Mouse (Mus musculus) cerebellum, postnatal 14 days (tissue): ENCODE data around the gene Adam33.
"Not testable (repeated sequence)": the region's sequence is repeated elsewhere in the genome, so short reads cannot be mapped to it uniquely, and the experiment has no call there.

Experiments used
- DNase-seq, 2 experiments: peaks; one replicate each; pipeline ENCODE4 v3.0.0; 2021; ENCODE audit warnings: mixed read lengths in 2 of 2

Adam33 gene

DNA sequence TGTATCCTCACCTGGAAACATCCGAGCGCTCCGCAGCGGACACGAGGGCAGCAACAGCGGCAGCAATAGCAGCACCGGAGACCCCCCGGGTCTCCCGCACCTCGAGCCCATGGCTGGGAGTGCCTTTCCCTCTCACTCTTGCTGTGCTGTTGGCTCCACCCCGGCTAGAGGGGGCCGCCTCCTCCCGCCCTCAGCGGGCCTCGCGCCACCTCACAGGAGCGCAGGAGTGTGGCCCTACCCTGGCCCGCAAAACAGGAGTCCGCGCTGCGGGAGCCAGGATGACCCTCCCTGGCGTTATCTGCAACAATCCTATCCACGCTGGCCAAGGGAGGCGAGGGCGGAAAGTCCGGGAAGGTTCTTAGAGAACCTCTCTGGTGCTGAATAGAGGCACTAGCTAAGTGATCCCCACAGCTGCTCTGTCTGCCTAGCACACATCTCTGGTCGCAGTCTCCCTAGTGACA lies at the start of gene Adam33:
Gene Adam33 (minus strand): TSS at position 411 of the 461 bp plus-strand sequence.
- DNase-seq, result no peak

DNA sequence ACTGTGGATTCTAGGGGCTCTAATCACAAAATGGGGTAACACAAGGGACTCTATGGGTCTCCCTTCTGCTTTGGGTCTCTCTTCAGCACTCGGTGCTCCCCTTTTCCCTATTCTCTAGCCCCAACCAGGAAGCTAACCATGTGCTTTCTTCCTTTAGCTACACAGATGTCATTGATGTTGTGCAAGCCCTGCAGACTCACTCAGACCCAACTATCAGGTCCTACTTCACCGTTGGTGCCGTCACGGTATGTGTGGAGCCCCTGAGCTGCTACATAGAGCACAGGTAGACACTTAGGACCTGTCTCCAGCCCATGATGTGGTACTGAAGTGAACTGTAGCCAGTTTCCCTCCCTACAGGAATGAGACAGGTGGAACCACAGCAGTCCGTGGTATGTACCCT lies 42.4 kb upstream of the Adam33 start:
- no peak for DNase-seq

GRCm38 (mm10) chr2:131105061-131105460 lies 41.4 kb upstream of the Adam33 start:
- DNase-seq, result not testable (repeated sequence)

DNA sequence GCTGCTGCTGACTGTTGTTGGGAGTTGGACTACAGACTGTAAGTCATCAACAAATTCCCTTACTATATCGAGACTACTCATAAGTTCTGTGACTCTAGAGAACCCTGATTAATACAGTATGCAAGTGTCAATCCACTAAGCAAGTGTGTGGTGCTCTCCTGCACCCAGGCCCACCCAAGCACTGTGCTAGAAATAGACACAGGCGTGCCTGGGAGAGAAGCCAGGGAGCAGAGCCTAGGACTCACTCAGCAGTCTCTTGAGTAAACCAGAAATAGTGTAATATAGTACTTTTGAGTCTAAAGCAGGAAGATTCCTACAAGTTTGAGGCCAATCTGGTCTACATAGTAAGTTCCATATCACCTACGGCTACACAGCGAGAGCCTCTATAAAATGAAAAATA lies 40.4 kb upstream of the Adam33 start:
- DNase-seq, result no peak

DNA sequence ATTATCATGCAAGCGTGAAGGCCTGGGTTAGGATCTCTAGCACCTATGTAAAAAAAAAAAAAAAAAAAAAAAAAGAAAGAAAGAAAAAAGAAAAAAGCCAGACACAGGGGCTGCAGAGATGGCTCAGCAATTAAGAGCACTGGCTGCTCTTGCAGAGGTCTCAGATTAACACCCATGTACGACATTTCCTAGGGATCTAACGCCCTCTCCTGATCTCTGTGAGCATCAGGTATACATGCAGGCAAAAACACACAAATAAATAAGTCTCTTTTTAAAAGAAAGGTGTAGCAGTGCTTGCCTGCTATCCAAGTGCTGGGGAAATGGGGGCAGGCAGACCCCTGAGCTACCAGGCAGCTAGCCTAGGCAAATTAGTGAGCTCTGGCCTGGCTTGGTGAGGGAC lies 37.9 kb upstream of the Adam33 start:
- DNase-seq, result no peak

DNA sequence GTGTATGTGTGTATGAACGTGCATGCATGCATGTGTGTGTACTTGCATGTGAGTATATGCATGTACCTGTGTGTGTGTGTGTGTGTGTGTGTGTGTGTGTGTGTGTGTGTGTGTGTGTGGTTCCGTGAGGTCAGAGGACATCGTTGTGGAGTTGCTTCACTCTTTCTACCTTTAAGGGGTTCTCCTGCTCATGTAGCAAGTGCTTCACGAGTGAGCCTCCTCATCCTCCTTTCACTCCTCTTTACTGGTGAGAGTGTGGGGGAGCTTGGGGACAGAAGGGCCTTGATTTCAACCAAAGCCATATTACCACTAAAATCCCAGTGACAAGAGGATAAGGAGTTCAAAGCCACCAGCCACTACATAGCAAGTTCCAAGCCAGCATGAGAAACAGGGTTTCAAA lies 33.5 kb upstream of the Adam33 start:
- no peak for DNase-seq

- DNase-seq, result no peak
These were observed 32.6 kb upstream of the Adam33 start for GRCm38 (mm10) chr2:131096101-131096795.

DNA sequence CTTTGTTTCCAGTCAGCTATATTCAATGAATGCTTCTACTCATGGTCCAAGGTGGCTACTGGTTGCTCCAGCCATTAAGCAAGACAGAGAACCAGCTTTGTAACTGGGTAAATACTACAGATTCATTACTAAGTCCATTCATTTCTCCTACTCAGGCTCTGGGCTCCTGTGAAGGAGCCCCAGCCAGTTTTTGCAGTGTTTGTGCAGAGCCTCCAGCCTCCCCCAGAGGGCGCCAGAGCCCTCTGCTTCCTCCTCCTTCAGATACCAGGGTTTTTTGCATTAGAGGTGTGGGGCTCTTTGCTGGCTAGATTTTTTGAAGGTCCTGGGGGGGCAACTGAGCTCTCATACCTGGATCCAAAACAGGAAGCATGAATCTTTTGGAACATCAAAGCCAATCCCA lies 31.2 kb upstream of the Adam33 start:
- peak; percentile 84 to 86 for DNase-seq

GRCm38 (mm10) chr2:131093577-131093976 lies 30.0 kb upstream of the Adam33 start:
- no peak for DNase-seq

DNA sequence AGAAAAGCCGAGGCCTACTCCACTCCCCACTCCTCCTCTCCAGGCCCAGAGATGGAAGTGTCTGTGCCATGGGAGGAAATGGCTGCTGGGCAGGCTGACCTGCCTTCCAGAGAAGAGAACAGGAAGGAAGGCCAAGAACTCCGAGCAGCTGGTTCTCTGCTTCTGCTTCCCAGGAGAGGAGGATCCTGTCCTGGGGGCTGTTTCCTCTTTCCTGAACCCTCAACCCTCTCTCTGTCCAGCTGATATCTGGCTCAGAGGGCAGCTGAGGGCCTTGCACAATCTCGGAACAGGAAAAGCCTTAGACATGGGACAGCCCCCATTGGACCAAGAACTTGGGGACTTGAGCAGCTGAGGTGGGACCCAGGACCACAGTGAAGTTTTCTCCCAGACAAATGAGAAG lies 27.2 kb upstream of the Adam33 start:
- DNase-seq, result no peak

DNA sequence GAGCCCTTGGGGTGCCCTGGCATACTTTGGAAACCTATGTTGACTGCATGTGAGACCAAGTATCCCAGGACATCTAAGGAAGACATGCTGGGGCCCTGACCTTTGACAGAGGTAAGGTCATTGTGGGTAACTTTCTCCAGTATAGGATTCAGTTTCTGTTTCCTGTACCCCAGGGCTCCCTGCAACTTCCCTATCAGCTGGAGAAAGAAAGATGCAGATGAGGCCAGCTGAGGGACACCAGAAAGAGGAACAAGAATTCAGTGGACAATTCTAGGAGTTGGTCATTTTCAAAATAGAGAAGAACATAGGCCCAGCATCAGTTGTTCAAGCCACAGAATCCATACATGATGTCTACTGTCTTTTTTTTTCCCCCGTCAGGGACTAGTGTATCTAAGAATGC lies 26.0 kb upstream of the Adam33 start:
- DNase-seq, result no peak

DNA sequence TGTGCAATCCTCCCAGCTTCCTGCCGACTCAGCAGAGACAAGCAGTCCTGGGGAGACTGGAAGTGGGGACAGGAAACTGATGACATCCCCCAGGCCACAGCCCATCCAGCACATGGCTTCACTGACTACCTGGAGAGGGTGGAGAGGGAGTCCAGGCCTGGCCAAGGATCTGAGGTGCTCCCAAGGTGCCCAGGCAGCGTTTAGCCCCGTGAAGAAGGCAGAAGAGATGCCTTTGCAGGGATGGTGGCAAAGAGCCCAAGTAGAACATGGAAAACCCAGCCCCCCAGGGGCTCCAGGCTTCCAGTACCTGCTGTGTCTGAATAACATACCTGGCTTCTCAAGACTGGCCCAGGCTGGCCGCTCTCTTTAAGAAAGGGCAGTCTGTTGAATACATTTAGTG lies 25.0 kb upstream of the Adam33 start:
- no peak for DNase-seq

DNA sequence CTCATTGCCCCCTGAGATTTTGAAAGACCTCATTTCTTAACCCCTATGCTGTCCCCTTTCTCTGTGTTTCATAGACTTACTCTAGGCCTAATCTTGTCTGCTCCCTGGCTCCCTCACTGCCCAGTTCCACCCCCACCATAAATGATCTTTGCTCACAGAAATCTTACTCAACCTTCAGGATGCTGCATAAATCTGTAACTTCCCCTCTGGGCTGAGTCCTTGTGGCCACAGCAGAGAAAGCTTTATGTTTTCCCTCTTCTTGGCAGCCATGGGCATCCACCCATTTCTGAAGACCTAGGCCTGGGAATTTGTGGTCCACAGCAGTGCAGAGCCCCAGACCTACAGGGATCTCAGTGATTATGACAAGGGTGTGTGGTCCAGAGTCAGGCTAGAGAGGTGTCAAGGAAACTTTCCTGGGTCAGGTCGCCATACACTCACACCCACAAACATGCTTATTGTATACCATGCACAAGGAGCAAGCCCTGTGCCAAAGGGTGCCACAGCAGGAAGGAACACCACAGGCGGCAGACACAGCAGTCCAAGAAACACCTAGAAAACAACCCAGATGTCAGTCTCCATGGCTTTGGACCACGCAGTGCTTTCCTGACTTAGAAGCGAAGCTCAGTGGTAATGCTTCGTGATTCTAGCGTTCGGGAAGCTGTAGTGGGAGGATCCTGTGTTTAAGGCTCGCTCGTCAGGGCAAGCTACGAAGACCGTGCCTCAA lies 23.2 kb upstream of the Adam33 start, which contains the start of gene Siglec1:
Gene Siglec1 (minus strand): TSS at position 99 of the 724 bp plus-strand sequence.
- DNase-seq, result no peak

- no peak for DNase-seq
These were observed 20.6 kb upstream of the Adam33 start for GRCm38 (mm10) chr2:131084206-131084605.

GRCm38 (mm10) chr2:131080507-131080906 lies 16.9 kb upstream of the Adam33 start:
- no peak for DNase-seq

- no peak for DNase-seq
These were observed 8.9 kb upstream of the Adam33 start for GRCm38 (mm10) chr2:131072536-131072935.

GRCm38 (mm10) chr2:131067481-131067880 lies 3.9 kb upstream of the Adam33 start:
- DNase-seq, result peak in 1 of 2 experiments; percentile 19

GRCm38 (mm10) chr2:131066342-131066741 lies 2.7 kb upstream of the Adam33 start:
- no peak for DNase-seq

DNA sequence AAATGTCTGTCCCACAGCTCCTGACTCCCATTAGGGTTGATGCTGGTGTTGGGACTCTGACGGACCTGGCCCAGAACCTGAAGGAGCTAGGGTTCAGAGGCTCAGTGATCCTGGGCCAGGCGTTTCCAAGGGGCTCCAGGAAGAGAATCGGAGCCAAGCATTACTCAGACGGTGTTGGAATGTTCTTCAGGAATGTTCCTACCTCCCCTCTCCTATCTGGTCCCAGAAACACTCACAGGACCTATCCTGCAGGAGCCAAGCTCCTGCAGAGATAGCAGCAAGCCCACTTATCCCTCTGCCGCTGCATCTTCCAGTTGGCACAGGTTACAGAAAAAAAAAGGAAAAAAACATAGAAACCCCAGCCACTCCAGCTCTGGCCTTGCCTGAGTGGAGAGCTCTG lies 2.0 kb downstream of the Adam33 start:
- no peak for DNase-seq

- DNase-seq, result no peak
These were observed 2.8 kb downstream of the Adam33 start for GRCm38 (mm10) chr2:131060784-131061183.

DNA sequence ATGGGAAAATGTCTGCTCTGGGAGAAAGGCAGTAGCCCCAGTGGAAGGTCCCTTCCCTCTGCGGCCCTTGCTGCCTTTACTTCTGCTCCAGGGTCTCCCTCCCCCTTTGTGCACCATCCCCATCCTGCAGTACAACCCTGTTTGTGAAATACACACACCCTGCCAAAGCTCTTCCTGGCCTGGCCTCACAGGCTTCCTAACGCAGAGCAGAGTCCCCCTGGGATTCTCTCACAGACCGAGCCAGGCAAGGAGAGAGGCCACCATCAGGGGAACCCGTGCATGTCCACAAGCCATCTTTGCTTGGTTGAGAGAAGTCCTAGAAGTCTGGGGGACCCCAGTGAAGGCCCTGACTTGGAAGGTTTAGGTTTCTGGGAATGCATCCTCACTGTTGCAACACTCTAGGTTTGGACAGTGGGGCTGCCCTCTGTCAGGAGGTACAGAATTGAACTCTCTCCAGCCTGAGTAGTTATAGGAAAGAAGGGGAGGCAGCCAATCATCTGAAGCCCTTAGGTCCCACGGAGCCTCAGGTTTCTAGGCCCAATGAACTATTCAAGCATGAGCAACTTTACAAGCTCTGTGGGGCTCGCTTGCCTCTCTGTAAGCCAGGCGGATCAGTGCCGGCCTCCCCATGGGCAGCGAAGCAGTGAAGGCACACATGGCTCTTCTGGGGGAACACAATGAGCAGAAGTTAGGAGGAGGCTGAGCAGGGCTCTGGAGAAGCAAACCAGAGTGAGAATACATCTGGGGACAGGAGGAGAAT lies 3.7 kb downstream of the Adam33 start:
- no peak for DNase-seq

- peak in 1 of 2 experiments; percentile 46 for DNase-seq
These were observed 4.2 kb downstream of the Adam33 start for GRCm38 (mm10) chr2:131059377-131059776.

DNA sequence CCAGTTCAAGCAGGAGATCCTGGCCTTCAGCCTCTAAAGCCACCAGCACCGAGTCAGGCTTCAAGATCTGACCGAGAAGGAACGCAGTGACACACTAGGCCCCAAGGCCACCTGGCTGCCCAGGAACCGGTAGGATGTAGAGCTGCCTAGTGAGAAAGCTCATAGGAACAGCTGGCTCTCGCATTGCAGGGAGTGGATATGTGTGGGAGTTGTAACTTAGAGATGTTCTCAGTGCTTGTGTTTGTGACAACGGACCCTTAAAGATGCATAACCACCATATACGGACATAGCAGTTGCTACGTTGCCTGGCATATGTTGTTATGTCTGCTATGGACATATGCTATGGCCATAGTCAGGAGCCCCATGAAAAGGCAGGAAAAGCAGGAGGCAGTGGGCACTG lies 4.9 kb downstream of the Adam33 start:
- no peak for DNase-seq
